Mouse (Mus musculus): ENCODE data around the gene Tescl.

Gene Tescl

DNA sequence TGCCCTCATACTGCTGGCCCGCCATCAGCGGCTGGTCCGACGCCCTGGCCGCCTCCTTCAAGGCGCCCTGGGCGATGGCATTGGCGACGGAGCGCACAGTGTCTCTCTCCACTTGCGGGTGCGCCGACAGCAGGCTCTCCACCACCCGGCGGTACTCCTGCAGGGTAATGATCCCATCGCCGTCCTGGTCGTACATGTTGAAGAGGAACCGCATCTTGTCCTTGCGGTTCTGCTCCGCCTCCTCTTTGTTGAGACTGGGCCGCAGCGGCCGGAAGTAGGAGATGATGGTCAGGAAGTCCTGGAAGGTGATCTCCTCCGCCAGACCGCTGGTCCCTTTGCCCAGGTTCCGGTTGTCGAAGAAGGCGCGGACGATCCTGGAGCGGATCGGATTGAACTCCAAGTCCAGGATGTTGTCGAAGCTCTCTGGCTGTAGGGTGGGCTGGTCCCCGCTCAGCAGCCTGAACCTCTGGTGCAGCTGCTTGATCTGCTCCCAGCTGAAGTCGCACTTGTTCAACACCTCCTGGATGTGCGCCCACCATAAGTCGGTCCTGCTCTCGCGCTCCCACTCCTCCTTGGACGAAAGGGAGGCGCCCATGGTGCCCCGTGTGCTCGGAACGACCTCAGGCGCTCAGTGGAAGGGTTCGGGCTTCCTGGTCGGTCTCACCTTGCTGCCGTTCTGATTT lies at the start of gene Tescl:
Gene Tescl (minus strand): TSS at position 633 of the 683 bp plus-strand sequence.
- no peak for DNase-seq (ENCODE audit: low spot score in 2 of 2)

DNA sequence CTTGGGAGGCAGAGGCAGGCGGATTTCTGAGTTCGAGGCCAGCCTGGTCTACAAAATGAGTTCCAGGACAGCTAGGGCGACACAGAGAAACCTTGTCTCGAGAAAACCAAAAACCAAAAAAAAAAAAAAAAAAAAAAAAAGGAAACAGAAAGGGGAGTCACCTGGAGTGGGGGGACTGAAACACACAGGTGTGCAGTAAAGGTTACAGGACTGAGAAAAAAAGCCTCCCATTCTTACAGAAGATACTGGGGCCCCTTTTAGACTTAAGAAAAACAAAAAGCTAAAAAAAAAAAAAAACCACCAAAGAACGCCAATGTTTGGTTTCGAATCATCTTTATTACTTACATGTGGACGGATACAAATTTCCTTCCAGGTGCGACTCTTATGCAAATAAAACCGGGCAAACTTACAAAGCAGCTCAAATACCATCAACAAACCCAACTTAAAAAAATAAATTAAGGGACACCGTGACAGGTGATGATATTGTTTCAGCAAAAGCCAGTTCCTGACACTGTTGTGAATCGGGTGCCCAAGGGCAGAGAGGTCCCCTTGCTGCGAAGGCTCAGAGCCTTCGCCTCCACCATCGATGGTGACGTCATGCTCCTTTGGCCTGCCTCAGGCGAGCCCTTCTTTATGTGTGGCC lies 49.1 kb upstream of the Tescl start:
- no peak for DNase-seq (ENCODE audit: low spot score in 2 of 2)

DNA sequence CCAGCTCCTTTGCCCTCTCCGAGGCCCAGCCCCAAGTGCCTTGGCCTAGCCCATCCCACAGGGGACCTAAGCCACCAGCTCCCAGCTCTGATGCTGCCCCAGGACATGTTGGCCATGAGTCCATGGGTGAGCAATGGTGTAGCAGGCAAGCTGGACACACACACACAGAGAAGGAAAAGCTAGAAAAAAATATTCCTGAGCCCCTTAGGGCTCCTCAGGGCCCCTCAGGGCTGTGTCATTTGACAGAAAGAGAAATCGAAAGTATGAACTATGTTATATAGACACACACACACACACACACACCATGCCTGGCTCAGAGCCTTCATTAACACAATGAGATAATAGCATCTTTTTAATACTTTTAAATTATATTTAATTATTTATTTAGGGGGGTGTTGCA lies 46.6 kb upstream of the Tescl start:
- DNase-seq (ENCODE audit: low spot score in 2 of 2), result no peak

DNA sequence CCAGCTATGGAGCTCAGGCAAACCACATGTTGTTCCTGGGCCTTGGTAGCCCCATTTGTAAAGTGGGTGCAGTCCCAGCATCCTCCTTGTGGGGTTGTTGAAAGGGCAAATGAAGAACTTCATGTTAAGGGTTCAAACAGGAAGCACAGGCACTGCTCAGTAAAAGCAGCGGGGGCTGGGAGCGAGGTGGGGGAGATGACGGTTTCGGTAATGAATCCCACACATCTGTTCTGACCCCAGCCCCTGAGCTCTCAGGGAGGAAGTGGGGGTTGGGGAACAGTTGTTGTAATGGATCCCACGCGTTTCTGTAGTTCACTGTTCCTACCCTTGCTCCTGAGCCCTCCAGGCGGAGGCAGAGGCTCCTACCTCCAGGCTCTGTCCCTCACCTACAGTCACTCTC lies 46.2 kb upstream of the Tescl start:
- no peak for DNase-seq (ENCODE audit: low spot score in 2 of 2)

DNA sequence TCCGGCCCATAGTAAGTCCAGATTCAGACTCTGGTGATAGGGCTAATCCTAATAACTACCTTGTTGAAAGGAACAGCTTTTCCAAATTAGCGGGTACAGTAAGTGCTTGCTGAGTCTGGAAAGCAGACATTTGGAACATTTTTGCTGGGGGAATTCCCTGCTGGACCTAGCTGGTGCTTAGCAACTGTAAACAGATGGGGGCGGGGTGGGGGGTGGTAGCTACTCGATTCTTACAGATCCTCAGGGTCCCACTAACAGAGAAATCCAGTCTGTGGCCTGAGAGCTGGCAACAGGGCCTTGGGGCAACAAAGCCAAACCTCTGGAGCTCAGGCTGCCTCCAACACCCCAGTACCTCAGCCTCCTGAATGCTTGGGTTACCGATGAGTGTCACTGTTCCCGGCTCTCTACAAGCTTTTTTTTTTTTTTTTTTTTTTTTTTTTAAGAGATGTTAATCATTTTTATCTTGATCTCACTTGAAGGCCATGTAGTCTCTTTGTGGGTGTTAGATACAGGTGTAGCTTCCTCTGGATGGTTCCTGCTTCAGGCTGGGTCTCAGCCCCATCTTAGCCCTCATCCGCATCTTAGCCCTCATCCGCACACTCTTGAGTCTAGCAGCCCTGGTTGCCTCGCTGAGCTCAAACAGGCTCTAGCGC lies 44.4 kb upstream of the Tescl start:
- no peak for DNase-seq (ENCODE audit: low spot score in 2 of 2)

DNA sequence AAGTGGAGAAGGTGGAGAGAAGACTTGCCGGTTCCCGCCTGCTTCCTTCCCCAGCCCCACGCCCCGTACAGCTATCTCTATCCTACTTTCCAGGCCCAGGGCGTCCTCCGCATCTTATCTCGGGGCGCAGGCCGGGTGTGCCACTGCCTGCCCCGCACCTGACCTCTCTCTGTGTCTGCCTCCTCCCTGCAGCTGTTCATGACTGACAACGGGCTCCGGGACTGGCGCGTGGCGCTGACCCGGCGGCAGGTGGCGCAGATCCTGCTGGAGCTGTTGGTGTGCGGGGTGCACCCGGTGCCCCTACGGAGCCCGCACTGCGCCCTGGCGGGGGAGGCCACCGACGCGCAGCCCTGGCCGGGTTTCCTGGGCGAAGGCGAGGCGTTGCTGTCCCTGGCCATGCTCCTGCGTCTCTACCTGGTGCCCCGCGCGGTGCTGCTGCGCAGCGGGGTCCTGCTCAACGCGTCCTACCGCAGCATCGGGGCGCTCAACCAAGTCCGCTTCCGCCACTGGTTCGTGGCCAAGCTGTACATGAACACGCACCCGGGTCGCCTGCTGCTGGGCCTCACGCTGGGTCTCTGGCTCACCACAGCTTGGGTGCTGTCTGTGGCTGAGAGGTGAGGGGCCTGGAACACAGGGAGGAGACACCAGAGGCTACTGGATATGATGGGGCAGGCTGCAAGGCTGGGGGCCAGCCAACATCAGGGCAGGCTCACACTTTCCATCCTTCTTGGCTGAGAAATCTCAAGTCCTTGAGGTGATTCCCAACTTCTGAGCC lies 43.5 kb upstream of the Tescl start:
- peak; percentile 13 to 31 for DNase-seq (ENCODE audit: low spot score in 2 of 2)

DNA sequence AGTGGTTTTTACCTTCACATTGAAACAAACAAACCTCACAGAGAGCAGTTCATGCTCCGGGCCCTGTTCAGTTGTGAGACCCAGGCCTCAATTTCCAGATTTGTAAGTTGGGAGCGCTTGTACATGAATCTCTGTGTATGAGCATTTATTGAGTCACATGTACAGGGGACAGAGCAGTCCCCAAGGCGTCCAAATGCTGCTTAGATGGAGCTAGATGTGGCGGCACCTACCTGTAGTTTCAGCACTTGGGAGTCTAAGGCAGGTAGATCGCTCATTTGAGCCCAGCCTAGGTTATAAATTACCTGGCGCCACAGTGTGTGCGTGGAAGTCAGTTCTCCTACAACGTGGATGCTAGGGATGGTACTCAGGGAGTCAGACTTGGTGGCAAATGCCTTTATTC lies 42.7 kb upstream of the Tescl start:
- DNase-seq (ENCODE audit: low spot score in 2 of 2), result no peak

DNA sequence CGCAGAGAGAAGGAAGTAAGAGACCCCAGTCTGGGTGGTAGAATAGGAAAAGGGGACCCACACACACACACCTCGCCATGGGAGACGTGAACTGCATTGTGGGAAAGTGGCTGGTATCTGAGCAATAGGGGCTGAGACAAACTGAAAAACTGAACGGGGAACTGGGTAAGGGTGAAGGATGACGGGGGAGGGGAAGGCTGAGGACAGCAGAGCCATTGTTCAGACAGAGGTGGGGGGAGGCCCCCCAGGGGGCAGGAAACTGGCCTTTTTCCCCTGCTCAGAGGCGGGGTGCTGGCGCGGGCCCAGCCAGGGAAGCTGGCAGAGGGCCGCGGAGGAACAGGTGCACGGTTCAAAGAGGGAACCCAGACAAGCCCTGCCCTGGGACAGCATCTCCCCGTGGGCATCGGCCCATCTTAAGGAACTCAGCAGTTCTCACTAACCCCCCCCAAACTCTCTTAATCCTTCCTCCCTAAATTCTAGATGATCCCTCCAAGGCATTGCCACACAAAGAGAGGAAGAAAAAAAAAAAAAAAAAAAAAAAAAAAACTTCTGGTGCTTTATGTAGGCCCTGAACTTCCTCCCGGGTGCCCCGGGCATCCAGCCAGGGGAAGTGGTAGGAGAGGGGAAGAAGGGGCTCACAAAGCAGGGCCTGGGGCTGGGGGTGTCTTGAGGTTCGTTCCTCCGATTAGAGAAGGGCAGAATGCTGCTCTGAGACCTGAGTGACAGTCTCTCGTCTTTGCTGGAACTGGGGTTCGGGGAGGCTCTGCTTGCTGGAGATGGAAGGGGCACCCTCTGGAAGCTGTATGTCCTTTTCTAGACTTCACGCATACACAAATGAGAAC lies 40.0 kb upstream of the Tescl start:
- DNase-seq (ENCODE audit: low spot score in 2 of 2), result peak; percentile 28 to 38

DNA sequence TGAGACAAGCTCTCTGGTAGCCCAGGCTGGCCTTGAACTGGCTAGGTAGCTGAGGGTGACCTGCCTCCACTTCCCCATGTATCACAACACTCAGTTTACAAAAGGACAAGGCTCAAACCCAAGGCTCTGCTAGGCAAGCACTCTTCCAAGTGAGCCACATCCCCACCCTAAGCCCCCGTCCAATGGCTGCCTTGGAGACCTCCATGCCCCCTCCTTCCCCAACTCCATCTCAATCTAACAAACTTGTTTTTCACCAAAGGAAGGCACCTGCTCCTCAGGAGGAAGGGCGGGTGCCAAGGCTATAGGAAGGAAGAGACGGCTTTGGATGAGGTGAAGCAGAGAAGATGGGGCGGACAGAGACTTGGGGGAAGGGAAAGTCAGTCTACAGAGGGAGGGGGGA lies 39.0 kb upstream of the Tescl start:
- no peak for DNase-seq (ENCODE audit: low spot score in 2 of 2)

DNA sequence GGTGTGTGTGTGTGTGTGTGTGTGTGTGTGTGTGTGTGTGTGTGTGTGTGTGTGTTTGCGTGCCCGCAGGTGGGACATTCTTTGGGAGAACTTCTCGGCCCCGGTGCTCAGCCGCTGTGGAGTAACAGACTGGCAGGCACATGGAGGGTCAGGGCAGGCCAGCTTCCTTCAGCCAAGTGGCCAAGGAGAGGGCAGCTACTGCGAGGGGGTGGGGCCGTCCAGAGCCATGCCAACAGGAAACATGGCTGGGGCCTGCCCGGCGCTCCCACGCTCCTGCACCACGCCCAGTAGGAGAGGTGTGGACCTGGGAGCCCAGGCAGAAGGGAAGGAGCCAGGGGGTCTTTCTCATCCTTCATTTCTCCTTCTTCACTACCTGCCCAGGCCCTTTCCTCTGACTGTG lies 38.6 kb upstream of the Tescl start:
- DNase-seq (ENCODE audit: low spot score in 2 of 2), result no peak

DNA sequence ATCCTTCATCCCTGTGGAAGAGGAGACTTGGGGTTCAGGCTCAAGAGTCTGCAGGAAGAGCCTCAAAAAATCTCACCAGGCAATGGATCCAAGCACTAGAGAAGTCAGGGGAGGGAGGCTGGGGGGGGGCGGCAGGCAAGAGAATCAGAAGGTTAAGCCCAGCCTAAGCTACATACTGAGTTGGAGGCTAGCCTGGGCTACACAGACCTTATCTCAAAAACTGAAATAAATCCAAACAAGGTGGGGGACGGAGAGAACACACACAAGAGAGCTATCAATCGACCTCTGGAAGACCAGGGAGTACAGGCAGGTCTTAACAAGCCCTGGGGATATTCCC lies 38.0 kb upstream of the Tescl start:
- DNase-seq (ENCODE audit: low spot score in 2 of 2), result no peak

DNA sequence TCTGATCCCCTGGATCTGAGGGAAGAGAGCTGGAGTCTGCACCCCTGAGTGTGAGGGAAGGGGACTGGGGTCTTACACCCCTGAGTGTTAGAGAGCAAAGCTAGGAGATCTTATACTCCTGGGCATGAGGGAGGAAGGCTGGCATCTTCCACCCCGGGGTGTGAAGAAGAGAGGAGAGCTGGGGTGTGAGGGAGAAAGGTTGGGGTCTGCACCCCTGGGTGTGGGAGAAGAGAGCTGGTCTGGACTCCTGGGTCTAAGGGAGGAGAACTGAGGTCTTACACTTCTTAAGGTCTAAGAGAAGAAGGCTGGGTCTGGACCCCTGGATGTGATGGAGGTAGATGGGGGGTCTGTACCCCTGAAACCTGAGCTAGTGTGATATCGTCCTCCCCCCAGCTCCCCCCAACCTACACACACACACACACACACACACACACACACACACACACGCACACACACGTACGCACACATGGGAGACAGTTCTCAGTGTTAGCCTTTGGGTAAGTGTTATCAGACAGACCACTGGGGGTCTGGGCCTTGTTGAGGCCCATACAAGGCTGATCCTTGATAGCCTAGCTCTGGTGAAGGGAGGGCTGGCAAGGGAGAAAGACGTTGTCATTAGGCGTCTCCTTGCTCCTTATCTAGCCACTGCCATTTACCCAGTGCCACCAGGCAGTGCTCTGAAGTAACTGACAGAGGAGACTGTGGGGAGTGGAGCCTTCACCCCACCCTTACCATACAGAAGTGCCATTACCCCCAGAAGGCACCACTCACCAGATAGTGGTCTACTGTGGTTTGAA lies 37.5 kb upstream of the Tescl start:
- DNase-seq (ENCODE audit: low spot score in 2 of 2), result no peak

DNA sequence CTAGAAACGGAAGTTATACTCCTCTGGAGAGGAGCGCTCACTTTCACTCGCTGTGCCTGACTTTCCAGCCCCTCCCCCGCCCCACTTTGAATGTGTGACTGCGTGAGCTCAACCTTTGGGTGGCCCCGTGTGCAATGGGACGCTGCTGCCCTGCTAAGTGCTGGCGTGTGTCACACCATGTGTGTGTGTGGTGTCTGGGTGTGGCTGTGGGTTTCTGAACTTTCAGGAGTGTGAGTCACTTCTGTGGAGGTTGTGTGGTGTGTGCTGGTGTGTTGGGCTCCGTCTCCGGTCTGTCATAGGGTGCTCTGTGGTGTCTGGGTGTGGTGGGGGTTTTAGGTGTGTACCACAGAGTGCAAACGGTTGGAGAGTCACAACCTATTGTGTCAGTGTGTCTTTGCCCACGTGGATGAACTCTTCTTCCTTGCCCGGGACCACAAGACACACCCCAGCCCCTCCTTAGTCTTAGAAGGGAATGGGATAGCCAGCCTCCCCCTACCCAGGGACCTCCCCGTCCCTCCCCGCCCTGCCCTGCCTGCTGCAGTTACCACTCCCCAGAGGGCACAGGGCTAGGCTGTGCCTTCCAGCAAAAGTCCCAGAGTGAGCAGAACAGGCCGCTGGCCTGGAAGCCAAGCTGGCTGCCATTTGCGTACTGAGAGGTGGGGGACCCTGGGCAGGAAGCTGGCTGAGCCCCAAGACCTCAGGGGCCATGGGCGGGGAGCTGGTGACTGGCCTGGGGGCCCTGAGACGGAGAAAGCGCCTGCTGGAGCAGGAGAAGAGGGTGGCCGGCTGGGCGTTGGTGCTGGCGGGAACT lies 36.2 kb upstream of the Tescl start, which contains the start of gene Kcnn4:
Gene Kcnn4 (plus strand): TSS at position 533 of the 811 bp plus-strand sequence.
- DNase-seq (ENCODE audit: low spot score in 2 of 2), result no peak

DNA sequence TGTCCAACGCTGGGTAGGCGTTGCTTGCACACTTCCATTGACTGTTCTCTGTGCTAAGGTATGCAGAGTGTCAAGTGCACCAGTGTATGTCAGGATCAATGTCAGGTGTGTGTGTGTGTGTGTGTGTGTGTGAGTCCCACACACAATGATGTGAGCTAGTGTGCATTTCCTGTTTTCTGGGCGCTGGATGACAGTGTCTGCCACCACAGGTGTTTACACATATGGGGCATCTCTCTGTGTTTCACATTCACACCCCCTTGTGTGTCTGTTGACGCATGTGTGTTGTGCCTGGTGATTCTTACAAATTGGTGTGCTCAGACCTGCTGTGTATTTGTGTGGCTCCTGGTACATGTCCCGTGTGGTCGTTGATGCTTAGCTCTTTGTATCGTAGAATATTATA lies 35.2 kb upstream of the Tescl start:
- DNase-seq (ENCODE audit: low spot score in 2 of 2), result no peak

DNA sequence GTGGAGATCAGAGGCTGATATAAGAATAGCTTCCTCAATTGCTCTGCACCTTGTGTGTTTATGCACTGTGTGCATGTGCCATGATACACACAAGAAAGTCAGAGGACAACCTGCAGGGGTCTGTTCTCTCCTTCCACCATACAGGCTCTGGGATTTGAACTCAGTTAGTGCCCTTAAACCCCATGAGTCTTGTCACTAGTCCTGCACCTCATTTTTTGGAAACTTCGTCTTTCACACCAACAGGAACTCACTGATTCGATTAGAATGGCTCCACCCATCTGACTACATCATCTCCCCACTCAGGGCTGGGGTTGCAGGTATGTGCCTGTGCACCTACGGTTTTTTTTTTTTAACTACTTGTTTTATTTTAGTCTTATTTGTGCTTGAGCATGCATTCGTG lies 34.5 kb upstream of the Tescl start:
- no peak for DNase-seq (ENCODE audit: low spot score in 2 of 2)

DNA sequence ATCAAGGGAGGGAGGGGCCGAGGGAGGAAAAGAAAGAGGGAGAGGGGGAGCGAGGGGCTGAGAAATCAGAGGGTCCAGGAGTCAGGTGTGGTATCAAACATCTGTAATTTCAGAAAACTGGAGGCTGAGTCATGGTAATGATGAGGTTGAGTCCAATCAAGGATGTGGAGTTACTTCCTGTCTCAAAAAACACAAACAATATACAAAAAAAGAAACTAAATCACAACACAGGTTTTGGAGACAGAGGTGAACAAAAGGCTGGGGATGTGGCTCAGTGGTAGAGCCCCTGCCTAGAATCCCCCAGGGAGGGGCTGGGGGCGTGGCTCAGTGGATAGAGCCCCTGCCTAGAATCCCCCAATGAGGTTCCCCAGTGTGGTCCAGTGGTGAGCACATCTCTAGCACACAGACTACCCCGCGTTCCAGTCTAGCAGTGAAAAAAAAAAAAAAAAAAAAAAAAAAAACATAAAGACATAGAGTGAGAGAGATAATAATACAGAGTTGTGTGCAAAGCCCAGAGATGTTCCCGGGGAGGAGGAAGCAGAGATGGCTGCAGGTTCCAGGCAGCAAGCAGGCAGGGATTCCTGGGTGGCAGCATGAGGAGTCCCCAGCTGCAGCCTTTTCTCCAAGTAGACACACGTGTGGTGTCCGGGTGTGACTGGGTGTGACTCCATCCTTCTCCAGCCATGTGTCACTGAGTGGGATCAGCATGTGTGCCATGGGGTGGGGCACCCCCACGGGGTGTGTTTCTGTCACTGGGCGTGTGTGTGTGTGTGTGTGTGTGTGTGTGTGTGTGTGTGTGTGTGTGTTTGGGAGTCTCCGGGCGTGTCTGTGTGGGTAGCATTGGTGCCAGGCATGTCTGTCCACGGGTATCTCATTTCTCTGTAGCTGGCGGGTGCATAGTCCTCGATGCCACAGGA lies 33.2 kb upstream of the Tescl start:
- no peak for DNase-seq (ENCODE audit: low spot score in 2 of 2)

DNA sequence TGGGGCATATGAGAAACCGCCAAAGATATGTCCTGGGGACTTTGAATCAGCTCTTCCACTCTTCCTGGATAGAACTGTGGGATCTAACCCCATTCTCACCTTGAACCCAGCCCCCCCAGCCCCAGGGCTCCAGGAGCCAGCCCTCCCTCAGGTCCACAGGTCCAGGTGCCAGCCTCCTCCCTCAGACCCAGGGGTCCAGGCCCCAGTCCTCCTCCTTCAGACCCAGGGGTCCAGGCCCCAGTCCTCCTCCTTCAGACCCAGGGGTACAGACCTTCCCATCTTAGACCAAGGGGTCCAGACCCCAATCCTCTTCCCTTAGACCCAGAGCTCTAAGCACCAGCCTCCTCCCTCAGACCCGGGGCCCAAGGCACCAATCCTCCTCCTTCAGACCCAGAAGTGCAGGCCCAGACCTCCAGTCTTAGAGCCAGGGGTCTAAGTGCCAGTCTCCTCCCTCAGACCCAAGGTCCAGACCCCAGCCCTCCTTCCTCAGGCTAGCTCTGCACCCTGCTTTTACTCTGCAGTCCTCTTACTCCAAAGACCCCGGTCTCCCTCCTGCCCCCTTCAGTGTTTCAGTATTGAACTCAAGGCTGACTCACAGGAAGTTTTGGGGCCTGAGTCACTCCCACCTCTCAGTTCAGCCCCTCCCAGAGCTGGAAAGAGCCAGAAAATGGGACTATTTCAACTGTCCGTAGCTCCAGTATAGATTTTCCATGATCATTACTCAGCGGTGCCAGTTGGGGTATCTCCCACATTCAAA lies 31.7 kb upstream of the Tescl start:
- DNase-seq (ENCODE audit: low spot score in 2 of 2), result no peak

DNA sequence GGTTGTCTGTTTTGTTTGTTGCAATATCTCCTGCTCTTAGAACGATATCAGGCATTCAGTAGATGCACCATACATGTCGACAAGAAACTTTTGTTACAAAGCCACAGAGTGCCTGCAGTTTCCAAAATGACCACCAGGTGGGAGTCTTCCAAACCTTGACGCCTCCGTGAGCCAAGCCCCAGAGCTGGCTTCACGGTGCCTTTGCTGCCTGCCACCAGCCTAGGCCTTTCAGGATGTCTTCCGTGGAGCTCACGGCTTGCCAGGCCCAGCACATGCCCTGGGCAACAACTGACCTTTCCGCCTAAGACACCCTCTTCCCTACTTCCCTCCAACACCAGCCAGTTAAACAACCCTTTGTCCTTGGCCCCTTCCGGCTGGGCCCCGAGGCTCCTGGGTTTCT lies 31.1 kb upstream of the Tescl start:
- DNase-seq (ENCODE audit: low spot score in 2 of 2), result peak; percentile 25 to 72

Data from heart, adult 9 months (tissue).